Mouse (Mus musculus): ENCODE results near the gene Dnah9. TPM values are rescaled to one million over a fixed set of nuclear protein-coding genes. Genes with fewer than 3 reads are reported as not detected.
A peak's percentile ranks its signal among the peaks of the same experiment; 100 is the strongest.

The Dnah9 gene
- polyA plus RNA-seq, 1 experiment from 2014 or later = 1.8 TPM

DNA sequence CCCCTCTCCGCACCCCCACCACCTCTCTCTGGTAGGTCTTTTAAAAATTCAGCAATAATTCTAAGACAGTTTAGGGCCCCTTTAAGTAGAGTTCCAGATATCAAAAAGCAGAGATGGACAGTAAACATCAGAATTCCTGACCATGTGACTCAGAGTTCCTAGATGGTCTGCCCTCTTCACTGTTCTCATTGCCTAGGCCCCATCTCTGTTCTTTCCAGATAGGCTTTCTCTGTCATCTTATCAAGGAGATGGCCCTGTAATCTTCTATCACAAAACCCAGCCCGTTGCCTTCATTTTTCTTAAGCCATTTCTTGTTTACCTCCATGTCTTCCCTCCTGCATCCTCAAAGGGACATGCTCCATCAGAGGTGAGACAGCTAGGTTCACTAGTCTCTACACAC is 382.2 kb downstream of the Dnah9 start:
- Histone ChIP-seq H3K9me3 (no peaks in the 10 kb centered on the region), H3K4me2 (replicated peaks) (peak overlapping the region; percentile 76), H3K4me1 (peaks cover 15% of the 10 kb centered on the region), H3K27me3 (no peaks in the 10 kb centered on the region), H3K27ac (replicated peaks) (no peak overlapping the region), H3K36me3 (no peaks in the 10 kb centered on the region), H3K4me3 (no peak overlapping the region), H3K9ac (replicated peaks) (no peak overlapping the region; the same call in 1 of the 2 replicates)
- 82% methylated on average over 2 of the region's 2 CpGs for WGBS
- no peak for ATAC-seq (ENCODE audit: low FRiP score, low read depth)

DNA sequence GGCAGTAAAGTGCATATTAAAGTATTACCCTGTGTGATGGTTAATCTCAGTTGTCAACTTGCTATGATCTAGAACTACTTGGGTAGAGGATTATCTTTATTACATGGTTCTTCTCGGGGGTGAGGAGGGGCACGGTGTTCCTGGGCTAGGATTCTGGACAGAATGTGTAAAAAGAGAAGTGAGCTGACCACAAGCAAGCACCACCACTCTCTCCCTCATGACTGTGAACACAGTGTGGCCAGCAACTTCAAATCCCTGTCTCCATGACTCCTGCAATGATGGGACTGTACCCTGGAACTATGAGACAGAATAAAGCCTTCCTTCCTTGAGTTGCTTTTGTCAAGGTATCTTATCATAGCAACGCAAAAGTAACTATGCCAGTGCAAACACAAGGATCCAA is 386.8 kb downstream of the Dnah9 start:
- no peaks in the 10 kb centered on the region for H3K27me3 ChIP-seq
- ATAC-seq (ENCODE audit: low FRiP score, low read depth) = no peak
- no peak overlapping the region for H3K27ac ChIP-seq (replicated peaks)
- WGBS = 86% methylated on average over 3 of the region's 3 CpGs
- peaks cover 8% of the 10 kb centered on the region for H3K4me1 ChIP-seq
- H3K4me3 ChIP-seq = no peak overlapping the region
- H3K9me3 ChIP-seq = no peaks in the 10 kb centered on the region
- no peak overlapping the region for H3K9ac ChIP-seq (replicated peaks)
- no peak overlapping the region for H3K4me2 ChIP-seq (replicated peaks)
- H3K36me3 ChIP-seq = peaks cover 14% of the 10 kb centered on the region; the same call in 1 of the 2 replicates
